Mouse (Mus musculus): ENCODE results near the gene Vmn2r46. TPM values are rescaled to one million over a fixed set of nuclear protein-coding genes. Genes with fewer than 3 reads are reported as not detected.

Gene Vmn2r46
- polyA plus RNA-seq (2012): not detected in 2 replicates

DNA sequence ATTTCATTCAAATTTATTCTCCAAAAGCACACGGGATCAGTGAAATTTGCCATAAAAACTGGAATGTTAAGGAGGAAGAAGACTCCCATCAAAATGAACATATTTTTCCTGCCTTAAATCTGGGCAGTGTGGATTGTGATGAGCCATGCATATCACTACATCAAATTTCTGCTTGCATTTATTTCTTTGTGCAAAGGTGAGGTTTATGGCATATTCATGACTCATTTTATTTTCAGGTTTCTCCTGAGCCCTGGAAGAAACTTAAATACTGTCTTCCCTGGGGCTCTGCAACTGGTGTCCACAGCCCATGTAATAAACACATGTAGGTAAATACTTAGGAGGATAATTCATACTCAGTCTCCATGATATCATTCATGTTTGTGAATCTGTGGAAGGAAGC, at the start of gene Vmn2r46:
Gene Vmn2r46 (minus strand): TSS at position 101 of the 400 bp plus-strand sequence.

Other genes starting within 250 kb of the Vmn2r46 start
- not detected in 2 replicates for gene Vmn2r47, start 70.8 kb upstream of the Vmn2r46 start, polyA plus RNA-seq (2012)
- gene Vmn2r48, start 183.0 kb upstream of the Vmn2r46 start, polyA plus RNA-seq (2012): not detected in 2 replicates
- not detected in 2 replicates for gene Vmn2r49, start 221.7 kb upstream of the Vmn2r46 start, polyA plus RNA-seq (2012)

Data from megakaryocyte-erythroid progenitor cell, adult 5 weeks (primary cell).